Mouse (Mus musculus) liver, embryonic 12.5 days (tissue): ENCODE measurements at regions not wholly inside any gene's neighbourhood (a gene's known extent, or its start where the extent isn't known, plus 50 kb on each side); places are given as distances from the start of the nearest gene placed in this dataset.

Experiments
- ATAC-seq: fragments of 200-750 bp; cut with Nextera tagmentation; 2 replicates; pipeline ENCODE4 v1.8.0; 2017; ENCODE audit warnings: moderate number of reproducible peaks, mild to moderate bottlenecking, moderate library complexity
- H3K27ac ChIP-seq: fragments of 300-500 bp; sonication (generic); 2 replicates; pipeline ENCODE4 v1.5.1; 2016; ENCODE audit warnings: mild to moderate bottlenecking
- H3K27me3 ChIP-seq: fragments of 300-500 bp; sonication (generic); replicated peaks from 2 replicates; pipeline ENCODE4 v1.6.1; 2016; ENCODE audit warnings: mild to moderate bottlenecking, moderate library complexity
- H3K36me3 ChIP-seq: fragments of 300-500 bp; sonication (generic); 2 replicates; pipeline ENCODE4 v1.6.1; 2016; ENCODE audit warnings: mild to moderate bottlenecking, moderate library complexity
- H3K4me1 ChIP-seq: fragments of 300-500 bp; sonication (generic); 2 replicates; pipeline ENCODE4 v1.6.1; 2016
- H3K4me2 ChIP-seq: fragments of 300-500 bp; sonication (generic); 2 replicates; pipeline ENCODE4 v1.6.1; 2016; ENCODE audit warnings: mild to moderate bottlenecking, moderate library complexity
- H3K4me3 ChIP-seq: fragments of 300-500 bp; sonication (generic); 2 replicates; pipeline ENCODE4 v1.5.1; 2016; ENCODE audit warnings: mild to moderate bottlenecking, moderate library complexity
- H3K9ac ChIP-seq: fragments of 300-500 bp; sonication (generic); 2 replicates; pipeline ENCODE4 v1.6.1; 2016; ENCODE audit warnings: mild to moderate bottlenecking, moderate library complexity
- H3K9me3 ChIP-seq: fragments of 300-500 bp; sonication (generic); replicated peaks from 2 replicates; pipeline ENCODE4 v1.6.1; 2016; ENCODE audit warnings: mild to moderate bottlenecking, moderate library complexity
- WGBS: fragments of 180-500 bp; shearing (Covaris S2); methylation state at CpG from one replicate; pipeline ENCODE4 v1.1.7; 2016; ENCODE audit not compliant: insufficient replicate concordance; 5-methylcytosine and 5-hydroxymethylcytosine counted together

DNA sequence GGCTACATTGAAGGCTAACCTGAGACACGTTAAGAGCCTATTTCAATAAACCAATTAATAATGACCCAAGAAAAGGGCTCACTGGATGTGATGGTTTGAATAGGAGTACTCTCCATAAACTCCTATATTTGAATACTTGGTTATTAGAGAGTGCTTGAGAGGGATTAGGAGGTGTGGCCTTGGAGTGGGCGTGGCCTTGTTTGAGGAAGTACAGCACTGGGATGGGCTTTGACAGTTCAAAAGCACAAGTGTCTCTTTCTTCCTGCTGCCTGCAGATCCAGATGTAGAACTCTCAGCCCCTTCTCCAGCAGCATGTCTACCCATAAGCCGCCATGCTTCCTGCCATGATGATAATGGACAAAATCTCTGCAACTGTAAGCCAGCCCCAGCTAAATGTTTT is 89.7 kb upstream of the Wnt4 start:
- Histone ChIP-seq H3K9ac (no peak overlapping the region), H3K27ac (no peak overlapping the region), H3K4me1 (peaks cover 16% of the 10 kb centered on the region; the same call in 1 of the 2 replicates), H3K9me3 (no peaks in the 10 kb centered on the region), H3K4me3 (no peak overlapping the region), H3K36me3 (no peaks in the 10 kb centered on the region), H3K4me2 (no peak overlapping the region), H3K27me3 (no peaks in the 10 kb centered on the region; the same call in 1 of the 2 replicates)
- ATAC-seq, result no peak
- 44% methylated on average over 3 of the region's 3 CpGs for WGBS

DNA sequence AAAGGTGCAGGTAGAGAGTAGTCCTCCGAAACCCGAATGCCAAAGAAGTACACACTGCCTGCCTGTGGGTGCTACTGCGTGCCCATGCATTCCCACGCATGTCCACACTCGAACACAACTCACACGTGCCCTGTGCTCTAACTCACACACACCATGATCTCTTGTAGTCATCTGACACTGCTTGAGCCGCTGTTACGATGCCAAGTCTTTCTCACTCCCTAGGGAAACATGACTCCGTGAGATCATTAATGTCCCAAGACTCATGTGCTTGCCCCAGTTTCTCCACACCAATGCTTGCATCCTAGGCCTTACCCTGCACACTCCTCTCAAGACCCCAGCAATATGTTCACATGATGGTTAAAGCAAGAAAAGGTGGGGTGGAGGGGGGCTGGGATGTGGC is 90.2 kb upstream of the Wnt4 start:
- no peak overlapping the region for H3K9ac ChIP-seq
- H3K36me3 ChIP-seq, result no peaks in the 10 kb centered on the region
- H3K27ac ChIP-seq, result no peak overlapping the region
- peaks cover 16% of the 10 kb centered on the region; the same call in 1 of the 2 replicates for H3K4me1 ChIP-seq
- no peak overlapping the region for H3K4me2 ChIP-seq
- 88% methylated on average over 9 of the region's 9 CpGs for WGBS
- ATAC-seq, result no peak
- H3K27me3 ChIP-seq, result no peaks in the 10 kb centered on the region; the same call in 1 of the 2 replicates
- H3K4me3 ChIP-seq, result no peak overlapping the region
- H3K9me3 ChIP-seq, result no peaks in the 10 kb centered on the region

DNA sequence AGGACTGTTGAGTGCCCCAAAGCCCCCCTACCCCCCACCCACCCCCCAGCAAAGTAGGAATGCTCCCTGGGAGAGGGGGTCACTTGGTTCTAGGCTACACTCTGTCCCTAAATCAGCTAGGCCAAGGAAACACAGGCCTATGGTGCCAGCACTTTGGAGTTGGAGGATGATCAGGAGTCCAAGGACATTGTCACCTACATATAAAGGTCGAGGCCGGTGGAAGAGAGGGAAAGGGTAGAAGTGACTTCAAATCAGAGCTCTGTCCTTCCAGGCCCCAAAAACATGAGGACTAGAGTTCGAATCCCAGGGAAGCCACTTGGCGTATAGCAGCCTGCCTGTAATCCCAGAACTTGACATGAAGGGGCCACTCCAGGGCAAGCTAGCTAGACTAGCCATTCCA is 92.3 kb upstream of the Wnt4 start:
- ATAC-seq, result no peak
- Histone ChIP-seq H3K9ac (no peak overlapping the region), H3K4me3 (no peak overlapping the region), H3K4me2 (no peak overlapping the region), H3K9me3 (no peaks in the 10 kb centered on the region), H3K27ac (no peak overlapping the region), H3K4me1 (peaks cover 21% of the 10 kb centered on the region), H3K27me3 (peaks cover 3% of the 10 kb centered on the region; the same call in 1 of the 2 replicates), H3K36me3 (no peaks in the 10 kb centered on the region)
- WGBS, result 63% methylated on average over 4 of the region's 4 CpGs

DNA sequence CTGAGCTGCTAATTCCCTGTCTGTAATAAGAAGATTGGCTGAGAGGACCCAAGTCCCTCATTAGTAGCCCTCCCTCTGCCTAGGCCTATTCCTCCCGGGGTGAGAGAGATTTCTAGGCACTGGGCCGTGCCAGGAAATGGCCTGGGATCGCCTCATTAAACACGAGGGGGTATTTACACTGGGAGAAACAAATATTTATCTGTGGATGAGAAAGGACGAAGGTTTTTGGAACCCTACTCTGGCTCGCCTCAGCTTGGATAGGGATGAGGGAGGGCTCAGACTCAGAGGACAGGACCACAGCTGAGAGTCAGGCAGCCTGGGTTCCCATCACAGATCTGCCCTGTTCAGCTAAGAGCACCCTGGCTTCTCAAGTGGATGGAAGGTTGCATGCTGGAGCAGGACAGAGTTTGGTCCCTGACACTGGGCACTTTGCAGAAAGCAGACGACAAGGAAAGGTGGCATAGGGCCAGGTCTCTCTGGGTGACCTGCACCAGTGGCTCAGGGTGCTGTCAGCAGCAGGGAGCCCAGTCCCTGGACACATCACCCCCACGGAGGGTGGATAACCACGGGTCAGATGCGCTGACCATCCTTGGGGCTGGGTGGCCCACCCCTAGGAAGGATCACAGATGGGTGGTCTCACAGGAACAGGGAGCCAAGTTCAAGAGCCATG is 94.0 kb upstream of the Wnt4 start:
- H3K27ac ChIP-seq, result no peak overlapping the region
- no peaks in the 10 kb centered on the region for H3K36me3 ChIP-seq
- H3K9me3 ChIP-seq, result no peaks in the 10 kb centered on the region
- no peak for ATAC-seq
- H3K4me3 ChIP-seq, result no peak overlapping the region
- no peak overlapping the region for H3K4me2 ChIP-seq
- 59% methylated on average over 10 of the region's 10 CpGs for WGBS
- H3K9ac ChIP-seq, result no peak overlapping the region
- H3K4me1 ChIP-seq, result peaks cover 35% of the 10 kb centered on the region
- 0 out of 2 replicates have a peak, but pooled peaks cover 3% of the 10 kb centered on the region for H3K27me3 ChIP-seq

DNA sequence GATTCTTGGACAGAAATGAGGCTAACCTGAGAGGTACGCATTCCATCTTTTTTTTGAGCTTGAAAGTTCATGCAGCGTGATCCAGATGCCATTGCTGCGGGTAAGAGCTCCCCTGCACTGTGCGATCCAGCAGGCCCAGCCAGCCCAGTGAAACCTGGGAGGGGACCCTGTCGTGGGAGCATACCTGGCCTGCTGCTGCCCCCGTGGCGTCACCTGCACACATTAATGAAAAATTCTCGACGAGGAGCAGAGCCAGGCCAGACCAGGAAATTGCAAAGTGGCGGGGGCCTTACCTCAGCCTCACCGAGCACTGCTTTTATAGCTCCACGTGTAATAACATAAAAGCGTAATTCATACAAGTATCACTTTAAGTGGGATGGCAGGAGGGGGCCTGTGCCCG is 94.7 kb upstream of the Wnt4 start:
- Histone ChIP-seq H3K27ac (no peak overlapping the region), H3K36me3 (no peaks in the 10 kb centered on the region), H3K4me3 (no peak overlapping the region), H3K27me3 (0 out of 2 replicates have a peak, but pooled peaks cover 3% of the 10 kb centered on the region), H3K4me2 (no peak overlapping the region), H3K9me3 (no peaks in the 10 kb centered on the region), H3K9ac (no peak overlapping the region), H3K4me1 (peaks cover 35% of the 10 kb centered on the region)
- WGBS, result 78% methylated on average over 14 of the region's 14 CpGs
- ATAC-seq, result no peak

DNA sequence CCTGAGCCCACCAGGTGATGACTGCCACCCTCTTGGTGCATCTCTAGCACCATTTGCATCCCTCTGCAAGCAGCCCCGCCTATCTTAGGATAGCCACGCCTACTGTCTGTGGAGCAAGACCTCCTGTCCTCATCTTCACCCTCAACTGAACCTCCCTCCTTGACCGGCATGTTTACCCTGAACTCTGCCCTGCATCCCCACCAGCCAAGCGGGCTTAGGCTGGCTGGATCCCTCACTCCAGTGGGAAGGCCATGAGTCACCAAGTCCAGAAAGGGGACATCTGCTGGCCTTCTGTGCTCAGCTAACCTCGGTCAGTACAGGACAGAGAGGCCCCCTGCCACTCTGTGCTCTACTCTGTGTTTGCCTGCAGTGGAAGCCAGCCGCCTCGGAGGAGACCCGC is 96.0 kb upstream of the Wnt4 start:
- no peaks in the 10 kb centered on the region for H3K36me3 ChIP-seq
- H3K4me2 ChIP-seq, result no peak overlapping the region
- H3K4me3 ChIP-seq, result no peak overlapping the region
- no peaks in the 10 kb centered on the region for H3K9me3 ChIP-seq
- H3K9ac ChIP-seq, result no peak overlapping the region
- peaks cover 35% of the 10 kb centered on the region for H3K4me1 ChIP-seq
- H3K27ac ChIP-seq, result no peak overlapping the region
- ATAC-seq, result no peak
- 0 out of 2 replicates have a peak, but pooled peaks cover 3% of the 10 kb centered on the region for H3K27me3 ChIP-seq
- 51% methylated on average over 8 of the region's 8 CpGs for WGBS

DNA sequence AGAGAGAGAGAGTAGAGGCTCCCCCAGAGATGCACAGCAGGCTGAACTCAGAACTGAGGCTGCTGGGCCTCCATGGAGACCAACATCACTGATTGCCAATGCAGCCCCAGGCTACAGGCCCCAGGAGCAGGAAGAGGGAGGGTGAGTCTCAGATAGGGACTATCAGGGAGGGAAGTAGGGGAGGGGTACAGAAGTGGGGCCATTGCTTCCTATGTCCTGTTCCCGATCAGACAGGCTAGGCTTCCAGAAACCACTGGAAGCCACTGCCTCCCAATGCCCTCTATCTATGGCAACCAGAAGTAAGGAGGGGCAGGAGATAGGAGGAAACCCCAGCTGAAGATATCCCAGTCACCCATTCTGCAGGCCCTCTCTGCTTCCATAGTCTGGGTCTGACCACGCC is 97.2 kb upstream of the Wnt4 start:
- peak; percentile 53 for ATAC-seq
- Histone ChIP-seq H3K9me3 (no peaks in the 10 kb centered on the region), H3K4me1 (peaks cover 35% of the 10 kb centered on the region), H3K27ac (no peak overlapping the region), H3K27me3 (0 out of 2 replicates have a peak, but pooled peaks cover 3% of the 10 kb centered on the region), H3K36me3 (no peaks in the 10 kb centered on the region), H3K4me2 (0 out of 2 replicates have a peak overlapping the region, but pooled peaks have one; percentile 2), H3K4me3 (no peak overlapping the region), H3K9ac (no peak overlapping the region)
- WGBS, result 10% methylated on average over 2 of the region's 2 CpGs

DNA sequence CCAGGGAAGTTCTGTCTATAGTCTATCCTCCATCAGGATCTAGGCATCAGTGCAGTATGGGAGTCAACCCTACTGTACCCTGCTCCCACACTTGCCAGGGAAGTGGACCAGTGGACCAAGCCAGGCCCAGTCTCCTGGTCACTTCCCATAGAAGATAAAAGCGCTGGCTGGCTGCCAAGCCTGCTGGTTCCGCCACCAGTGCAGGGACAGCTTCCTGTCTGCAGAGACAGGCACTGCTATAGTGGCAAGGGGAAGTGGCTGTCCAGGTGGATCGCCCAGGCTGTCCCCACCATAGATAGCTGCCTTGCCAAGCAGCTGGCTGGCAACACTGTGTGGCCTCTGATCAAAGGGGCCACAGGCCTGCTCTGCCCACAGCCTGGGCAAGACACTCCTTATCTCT is 98.5 kb upstream of the Wnt4 start:
- 22% methylated on average over 3 of the region's 3 CpGs for WGBS
- Histone ChIP-seq H3K27me3 (0 out of 2 replicates have a peak, but pooled peaks cover 8% of the 10 kb centered on the region), H3K4me1 (peaks cover 28% of the 10 kb centered on the region), H3K27ac (no peak overlapping the region), H3K4me3 (no peak overlapping the region), H3K36me3 (no peaks in the 10 kb centered on the region), H3K4me2 (no peak overlapping the region), H3K9me3 (no peaks in the 10 kb centered on the region), H3K9ac (no peak overlapping the region)
- peak; percentile 21; the same call in 1 of the 2 replicates for ATAC-seq

DNA sequence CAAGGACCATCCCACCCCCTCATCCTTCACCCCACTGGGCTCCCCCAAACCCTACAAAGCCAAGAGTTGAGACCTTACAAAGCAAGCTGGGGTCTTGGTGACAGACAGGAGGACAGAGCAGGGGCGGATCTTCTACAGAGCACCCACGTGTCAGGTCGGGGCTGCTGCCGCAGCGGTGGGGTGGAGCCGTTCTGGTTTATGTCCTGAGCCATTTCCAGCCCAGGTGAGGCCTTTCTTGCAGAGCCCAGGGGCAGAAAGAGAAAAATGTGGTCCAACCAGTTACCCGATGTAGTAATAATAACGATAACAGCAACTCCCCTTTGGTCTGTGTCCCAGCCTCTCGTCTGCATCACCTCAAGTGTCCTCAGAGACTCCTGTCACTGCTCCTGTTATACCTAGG is 112.4 kb upstream of the Wnt4 start:
- Histone ChIP-seq H3K27ac (no peak overlapping the region), H3K27me3 (peaks cover 59% of the 10 kb centered on the region), H3K36me3 (no peaks in the 10 kb centered on the region), H3K4me2 (peak overlapping the region; percentile 40), H3K4me3 (no peak overlapping the region), H3K9ac (no peak overlapping the region), H3K9me3 (no peaks in the 10 kb centered on the region), H3K4me1 (no peaks in the 10 kb centered on the region)
- WGBS, result 32% methylated on average over 9 of the region's 9 CpGs
- no peak for ATAC-seq

DNA sequence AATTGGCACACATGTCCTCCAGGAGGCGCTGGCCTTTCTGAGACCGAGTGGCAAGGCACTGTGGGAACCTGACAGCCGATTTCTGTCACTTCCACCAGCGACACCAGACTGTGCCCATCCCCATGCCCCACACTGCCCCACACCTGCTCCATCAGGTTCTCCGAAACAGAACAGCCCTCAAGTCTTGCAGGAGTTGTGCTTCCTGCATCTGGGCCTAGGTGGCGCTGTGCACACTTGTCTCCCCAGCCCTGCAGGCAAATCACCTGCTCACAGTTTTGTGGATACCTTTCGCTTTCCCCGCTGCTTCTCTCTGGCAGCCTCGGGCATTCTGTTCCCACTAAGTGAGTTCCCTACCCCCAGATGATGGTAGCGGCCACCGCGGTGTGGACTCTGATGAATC is 112.9 kb upstream of the Wnt4 start:
- ATAC-seq, result no peak
- WGBS, result 6% methylated on average over 12 of the region's 12 CpGs
- Histone ChIP-seq H3K36me3 (no peaks in the 10 kb centered on the region), H3K4me2 (peak overlapping the region; percentile 40), H3K9me3 (no peaks in the 10 kb centered on the region), H3K9ac (no peak overlapping the region), H3K4me1 (no peaks in the 10 kb centered on the region), H3K27ac (no peak overlapping the region), H3K4me3 (no peak overlapping the region), H3K27me3 (peaks cover 64% of the 10 kb centered on the region)

DNA sequence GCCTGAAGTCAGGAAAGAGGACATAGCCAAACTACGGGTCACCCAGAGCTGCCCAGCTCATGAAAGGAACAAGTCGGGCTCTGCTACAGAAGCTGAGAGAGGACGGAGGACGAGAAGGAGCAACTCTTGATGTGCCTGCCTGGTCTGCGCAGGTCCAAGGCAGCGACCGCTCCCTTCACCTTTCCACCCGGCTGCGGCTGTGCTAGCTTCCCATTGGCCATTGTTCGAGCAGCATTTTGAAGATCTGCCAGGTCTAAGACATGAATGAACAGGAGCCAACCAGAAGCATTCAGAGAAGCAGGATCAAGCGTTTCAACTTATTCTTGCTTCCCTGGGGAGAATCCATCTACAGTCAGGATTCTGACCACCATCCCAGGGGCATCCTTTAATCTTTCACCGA is 113.3 kb upstream of the Wnt4 start:
- WGBS, result 59% methylated on average over 12 of the region's 12 CpGs
- H3K36me3 ChIP-seq, result no peaks in the 10 kb centered on the region
- H3K27me3 ChIP-seq, result peaks cover 61% of the 10 kb centered on the region
- ATAC-seq, result no peak
- no peaks in the 10 kb centered on the region for H3K9me3 ChIP-seq
- H3K27ac ChIP-seq, result no peak overlapping the region
- no peak overlapping the region for H3K9ac ChIP-seq
- no peaks in the 10 kb centered on the region for H3K4me1 ChIP-seq
- H3K4me3 ChIP-seq, result no peak overlapping the region
- no peak overlapping the region for H3K4me2 ChIP-seq

DNA sequence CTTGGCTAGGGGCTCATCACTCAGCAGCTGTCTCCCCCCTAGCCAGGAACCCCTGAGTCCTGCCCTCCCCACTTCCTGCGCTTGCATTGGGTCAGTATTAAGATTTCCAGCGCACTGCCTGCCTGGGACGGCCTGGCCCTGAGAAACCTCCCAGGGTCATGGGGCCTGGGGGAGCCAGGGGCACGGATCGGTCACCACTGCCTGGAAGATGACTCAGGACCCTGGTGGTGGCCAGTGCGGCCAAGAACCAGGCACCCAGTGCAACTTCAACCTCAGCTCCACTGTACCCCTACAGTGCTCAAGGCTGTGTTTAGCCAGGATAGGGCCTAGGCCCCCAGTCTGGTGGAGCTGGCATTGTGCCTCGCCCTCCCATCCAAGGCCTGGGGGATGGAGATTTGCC is 111.9 kb upstream of the Zbtb40 start:
- Histone ChIP-seq H3K9me3 (no peaks in the 10 kb centered on the region), H3K27ac (no peak overlapping the region), H3K4me3 (no peak overlapping the region), H3K4me2 (no peak overlapping the region), H3K4me1 (no peaks in the 10 kb centered on the region), H3K9ac (no peak overlapping the region), H3K36me3 (no peaks in the 10 kb centered on the region), H3K27me3 (peaks cover 60% of the 10 kb centered on the region)
- ATAC-seq, result no peak
- WGBS, result 68% methylated on average over 7 of the region's 7 CpGs

DNA sequence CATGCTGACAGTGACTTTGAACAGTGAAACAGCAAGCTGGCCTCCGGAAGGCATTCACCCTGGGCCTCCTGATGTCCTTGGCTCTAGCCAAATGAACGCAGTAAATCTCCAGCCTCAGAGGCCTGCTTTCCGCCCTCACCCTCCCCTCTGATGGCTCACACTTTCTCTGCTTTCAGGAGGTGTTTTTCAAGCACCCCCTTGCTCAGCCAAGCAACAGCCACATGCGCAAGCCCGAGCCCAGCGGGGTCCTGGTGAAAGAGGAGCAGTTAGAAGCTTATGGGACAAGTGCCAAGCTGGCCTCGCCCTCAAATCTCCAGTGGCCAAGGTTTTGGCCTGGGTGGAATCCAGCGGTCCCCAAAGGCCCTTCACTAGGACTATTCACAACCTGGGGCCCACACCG is 109.6 kb upstream of the Zbtb40 start:
- 63% methylated on average over 9 of the region's 9 CpGs for WGBS

More for the DNA sequence above, 109.6 kb upstream of the Zbtb40 start:
- no peaks in the 10 kb centered on the region for H3K36me3 ChIP-seq
- H3K4me3 ChIP-seq, result no peak overlapping the region
- peaks cover 45% of the 10 kb centered on the region for H3K27me3 ChIP-seq
- H3K4me2 ChIP-seq, result no peak overlapping the region
- no peak overlapping the region for H3K27ac ChIP-seq
- H3K9ac ChIP-seq, result no peak overlapping the region
- H3K9me3 ChIP-seq, result no peaks in the 10 kb centered on the region
- no peak for ATAC-seq
- H3K4me1 ChIP-seq, result no peaks in the 10 kb centered on the region
